Mouse (Mus musculus) heart, adult 2 months (tissue): Measurements from ENCODE around the gene Tasp1.

Source experiments
- CTCF ChIP-seq: fragments of 200-600 bp; IDR thresholded peaks from 2 replicates; pipeline ENCODE4 v1.8.1; 2022; ENCODE audit warnings: antibody characterized with exemption, mild to moderate bottlenecking, moderate library complexity
- POLR2A ChIP-seq: fragments of 200-500 bp; IDR thresholded peaks from 2 replicates; pipeline ENCODE4 v1.6.1; 2011; ENCODE audit warnings: mild to moderate bottlenecking, low read depth, low read length, control low read depth; ENCODE audit not compliant: insufficient read depth

DNA sequence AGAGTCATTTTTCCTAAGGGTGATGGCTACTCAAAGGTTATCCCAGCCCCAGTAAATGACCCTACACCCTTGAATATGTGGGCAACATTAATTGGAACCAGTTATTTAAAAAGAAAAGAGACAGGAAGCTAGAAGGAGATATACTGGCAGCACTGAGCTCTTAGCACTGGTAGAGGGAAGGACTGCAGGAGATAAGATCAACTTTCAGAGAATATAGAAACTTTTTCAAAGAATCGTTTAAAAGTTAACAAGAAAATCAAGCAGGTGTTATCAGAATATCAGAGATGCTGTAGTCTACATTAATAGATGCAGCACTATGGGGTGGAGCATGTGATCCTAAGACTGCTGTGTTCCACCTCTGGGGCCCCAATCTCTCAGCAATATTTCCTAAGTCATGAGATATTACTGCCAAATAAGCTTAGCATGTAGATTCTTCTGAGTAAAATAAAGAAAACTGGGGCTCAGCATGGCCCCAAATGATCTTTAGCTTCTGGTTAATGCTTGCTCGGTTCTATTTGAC is 14.9 kb downstream of the Tasp1 start:
- no peak for TF ChIP-seq CTCF
- TF ChIP-seq POLR2A: no peak
